Mouse (Mus musculus) retina, adult 2 months (tissue): ENCODE measurements at regions not wholly inside any gene's neighbourhood (a gene's known extent, or its start where the extent isn't known, plus 50 kb on each side); places are given as distances from the start of the nearest gene placed in this dataset.
A peak's percentile ranks its signal among the peaks of the same experiment; 100 is the strongest.

ENCODE experiments used
- DNase-seq: peaks from one replicate; pipeline ENCODE4 v3.0.0-alpha.2; 2012; ENCODE audit warnings: low read depth, low spot score

GRCm38 (mm10) chr7:50993707-50994106 lies 394.7 kb downstream of the 4933405O20Rik start:
- no peak for DNase-seq

- DNase-seq, result no peak
Observed at GRCm38 (mm10) chr7:51041899-51042667, 443.1 kb downstream of the 4933405O20Rik start.

GRCm38 (mm10) chr7:51051496-51051895 lies 452.5 kb downstream of the 4933405O20Rik start:
- no peak for DNase-seq

GRCm38 (mm10) chr7:51068376-51068775 lies 442.5 kb upstream of the Ano5 start:
- no peak for DNase-seq

GRCm38 (mm10) chr7:51093774-51094173 lies 417.1 kb upstream of the Ano5 start:
- no peak for DNase-seq

- DNase-seq, result no peak
Observed at GRCm38 (mm10) chr7:51101166-51101565, 409.7 kb upstream of the Ano5 start.

GRCm38 (mm10) chr7:51140796-51141195 lies 370.0 kb upstream of the Ano5 start:
- DNase-seq, result no peak

- no peak for DNase-seq
Observed at GRCm38 (mm10) chr7:51175211-51175610, 335.6 kb upstream of the Ano5 start.

GRCm38 (mm10) chr7:51215487-51216232 lies 295.2 kb upstream of the Ano5 start:
- DNase-seq, result no peak

GRCm38 (mm10) chr7:51216233-51216605 lies 294.6 kb upstream of the Ano5 start:
- no peak for DNase-seq

GRCm38 (mm10) chr7:51221351-51221750 lies 289.5 kb upstream of the Ano5 start:
- DNase-seq, result no peak

GRCm38 (mm10) chr7:51221806-51222205 lies 289.0 kb upstream of the Ano5 start:
- no peak for DNase-seq

- no peak for DNase-seq
Observed at GRCm38 (mm10) chr7:51227136-51227535, 283.7 kb upstream of the Ano5 start.

GRCm38 (mm10) chr7:51234616-51235015 lies 276.2 kb upstream of the Ano5 start:
- no peak for DNase-seq

GRCm38 (mm10) chr7:51247695-51248094 lies 263.1 kb upstream of the Ano5 start:
- DNase-seq, result no peak

GRCm38 (mm10) chr7:51254461-51254860 lies 256.4 kb upstream of the Ano5 start:
- DNase-seq, result no peak

GRCm38 (mm10) chr7:51259160-51259831 lies 251.5 kb upstream of the Ano5 start:
- DNase-seq, result no peak

GRCm38 (mm10) chr7:51264166-51264565 lies 246.7 kb upstream of the Ano5 start:
- no peak for DNase-seq

- DNase-seq, result no peak
Observed at GRCm38 (mm10) chr7:51265896-51266295, 244.9 kb upstream of the Ano5 start.

GRCm38 (mm10) chr7:51266879-51267278 lies 243.9 kb upstream of the Ano5 start:
- DNase-seq, result no peak

GRCm38 (mm10) chr7:51268743-51269142 lies 242.1 kb upstream of the Ano5 start:
- DNase-seq, result no peak

- peak; percentile 11 for DNase-seq
Observed at GRCm38 (mm10) chr7:51270531-51271090, 240.2 kb upstream of the Ano5 start.
